Mouse (Mus musculus) heart, adult 9 months (tissue): ENCODE measurements at regions not wholly inside any gene's neighbourhood (a gene's known extent, or its start where the extent isn't known, plus 50 kb on each side); places are given as distances from the start of the nearest gene placed in this dataset.
A peak's percentile ranks its signal among the peaks of the same experiment; 100 is the strongest.

Experiments
- DNase-seq, 2 experiments: peaks; one replicate each; pipeline ENCODE4 v3.0.0; 2022; ENCODE audit warnings: low spot score in 2 of 2

DNA sequence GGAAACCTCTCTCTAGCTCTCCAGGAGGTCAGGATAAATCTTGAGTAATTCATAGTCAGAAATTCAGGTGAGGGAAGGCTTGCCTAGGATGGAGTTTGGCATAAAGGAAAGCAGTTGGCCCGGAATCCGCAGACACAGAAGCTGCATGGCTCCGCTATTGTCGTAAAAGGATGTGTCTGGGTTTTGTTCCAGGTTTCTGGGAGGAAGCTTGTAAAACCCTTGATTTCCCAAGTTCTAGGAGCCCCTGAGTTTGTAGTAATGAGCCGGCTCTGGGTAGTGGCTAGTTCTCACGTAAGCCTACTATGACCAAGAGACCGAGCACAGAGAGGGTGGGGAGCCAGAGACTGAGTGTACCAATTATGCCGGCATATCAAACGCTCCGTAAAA is 52.7 kb upstream of the Gm21915 start:
- no peak for DNase-seq

DNA sequence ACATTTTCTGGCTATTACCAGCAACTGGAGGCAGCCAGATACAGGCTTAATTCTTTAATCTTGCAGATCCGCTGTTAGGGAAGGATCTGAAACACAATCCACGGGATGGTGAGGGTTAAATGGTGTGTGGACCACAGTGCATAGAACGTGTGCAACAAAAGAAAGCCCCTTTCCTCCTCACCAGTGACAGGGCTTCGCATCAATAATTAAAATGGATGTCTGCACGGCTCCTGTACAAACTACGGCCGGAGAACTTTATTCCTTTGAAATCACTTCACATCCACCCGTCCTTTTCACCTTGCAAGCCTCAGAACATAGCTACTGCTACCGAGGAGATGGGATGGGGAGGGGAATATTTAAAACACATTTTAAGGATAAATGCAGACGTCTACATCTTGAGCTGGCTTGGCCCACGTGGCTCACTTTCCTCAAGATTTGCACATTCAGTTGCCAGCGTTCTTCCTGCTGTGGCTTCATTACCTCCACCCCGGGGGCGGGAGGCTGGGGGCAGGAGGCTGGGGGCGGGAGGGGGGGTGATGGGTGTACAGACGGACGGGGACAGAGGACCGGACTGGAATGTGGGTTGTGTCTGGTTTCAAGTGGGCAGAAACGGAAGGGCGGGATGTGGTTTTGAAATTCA is 53.3 kb upstream of the Gm21915 start:
- DNase-seq = no peak

DNA sequence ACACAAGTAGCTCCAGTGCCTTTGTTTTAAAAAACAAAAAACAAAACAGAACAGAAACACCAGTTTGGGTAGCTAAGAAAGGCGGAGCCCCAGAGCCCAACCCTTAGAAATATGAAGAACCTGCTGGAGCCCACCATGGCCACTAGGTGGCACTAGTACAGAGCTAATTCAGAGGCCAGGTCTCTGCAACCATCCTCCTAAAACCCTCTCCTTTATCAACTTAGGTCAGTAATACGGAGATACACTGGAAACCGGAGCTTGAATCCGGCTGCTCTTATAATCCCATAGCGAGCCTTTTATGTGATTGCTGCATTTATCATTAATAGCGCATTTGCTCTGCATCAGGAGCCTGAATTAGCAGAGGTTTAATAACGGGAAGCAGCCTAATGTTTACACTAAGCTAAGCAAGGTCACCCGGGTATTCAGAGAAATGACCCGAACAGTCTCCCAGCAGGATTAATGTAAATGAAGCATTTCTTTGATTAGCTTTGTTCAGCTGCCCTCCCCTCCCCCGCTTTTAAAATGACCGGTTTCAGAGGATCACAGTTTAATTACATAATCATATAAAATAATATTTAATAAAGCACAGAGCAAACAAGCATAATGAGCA is 53.9 kb upstream of the Gm21915 start:
- DNase-seq = peak; percentile 42 to 61

DNA sequence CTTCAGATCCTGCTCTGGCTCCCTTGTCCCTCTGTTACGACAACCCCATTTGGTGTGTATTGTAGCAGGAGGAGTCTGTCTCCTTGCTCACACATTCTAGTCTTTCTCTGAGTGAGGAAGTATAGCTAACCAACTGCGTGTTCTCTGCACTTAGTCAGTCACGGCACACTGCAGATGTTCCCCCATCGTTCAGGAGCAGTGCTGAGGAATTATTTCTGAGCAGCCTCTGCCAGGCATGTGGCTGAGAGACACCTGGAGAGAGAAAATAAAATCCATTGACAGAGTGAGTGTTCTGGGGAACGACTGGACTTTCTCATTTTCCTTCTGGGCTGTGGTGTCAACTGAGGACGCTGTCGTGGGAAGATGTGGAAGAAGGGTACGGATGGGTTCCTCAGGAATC is 54.5 kb upstream of the Gm21915 start:
- DNase-seq = no peak

DNA sequence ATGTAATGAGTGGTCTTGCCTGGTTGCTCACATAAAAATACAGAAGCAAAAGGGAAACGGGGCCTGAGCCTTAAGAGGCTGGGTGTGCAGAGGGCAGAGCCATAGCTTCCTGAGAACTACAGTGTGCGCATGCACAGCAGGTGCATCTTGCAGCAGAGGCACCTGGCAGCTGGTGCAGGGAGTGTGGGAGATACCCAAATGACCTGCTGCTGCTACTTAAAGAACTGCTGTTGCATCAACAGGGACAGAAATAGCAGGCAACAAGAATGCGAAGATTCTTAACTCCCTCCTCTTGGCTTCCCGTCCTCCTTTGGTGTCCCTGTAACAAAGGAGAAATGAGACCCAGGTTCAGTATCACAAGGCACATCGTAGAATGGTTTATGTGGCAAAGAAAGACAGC is 56.3 kb upstream of the Gm21915 start:
- no peak for DNase-seq

DNA sequence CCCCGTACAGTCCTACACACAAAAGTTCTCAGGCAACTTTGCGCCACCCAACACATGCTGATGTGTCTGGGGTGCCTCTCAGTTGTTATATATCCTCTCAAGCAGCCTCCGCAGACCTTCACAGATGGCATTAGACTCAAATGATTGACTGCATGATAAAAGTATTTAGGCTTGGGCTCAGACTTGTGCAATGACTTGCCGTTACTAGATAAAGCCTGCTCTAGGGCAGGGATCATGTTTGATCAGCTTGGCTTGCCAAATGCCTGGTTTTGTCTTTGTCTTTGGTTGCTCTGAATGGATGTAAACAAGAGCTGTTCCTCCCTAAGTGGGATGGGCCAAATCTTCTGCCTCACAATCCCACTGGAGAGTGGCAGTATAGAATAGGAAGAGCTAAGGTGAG is 57.2 kb upstream of the Gm21915 start:
- DNase-seq = no peak

DNA sequence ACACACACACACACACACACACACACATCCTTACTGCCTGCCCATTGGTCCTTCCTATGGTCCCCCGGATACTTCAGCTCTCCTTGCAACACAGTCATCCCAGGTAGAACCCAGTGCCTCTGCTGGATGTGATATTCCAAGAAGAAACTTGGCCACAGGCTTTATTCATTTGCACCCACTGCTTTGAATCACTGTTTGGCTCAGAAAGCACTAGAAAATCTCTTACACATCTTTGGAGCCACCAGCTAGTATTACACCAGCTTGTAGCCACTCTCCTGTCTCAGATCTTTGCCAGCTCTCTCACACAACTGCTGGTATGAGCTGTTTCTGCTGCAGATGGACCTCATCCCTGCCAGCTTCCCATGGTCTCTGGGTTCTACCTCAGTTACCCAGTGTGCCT is 57.7 kb upstream of the Gm21915 start:
- DNase-seq = no peak

DNA sequence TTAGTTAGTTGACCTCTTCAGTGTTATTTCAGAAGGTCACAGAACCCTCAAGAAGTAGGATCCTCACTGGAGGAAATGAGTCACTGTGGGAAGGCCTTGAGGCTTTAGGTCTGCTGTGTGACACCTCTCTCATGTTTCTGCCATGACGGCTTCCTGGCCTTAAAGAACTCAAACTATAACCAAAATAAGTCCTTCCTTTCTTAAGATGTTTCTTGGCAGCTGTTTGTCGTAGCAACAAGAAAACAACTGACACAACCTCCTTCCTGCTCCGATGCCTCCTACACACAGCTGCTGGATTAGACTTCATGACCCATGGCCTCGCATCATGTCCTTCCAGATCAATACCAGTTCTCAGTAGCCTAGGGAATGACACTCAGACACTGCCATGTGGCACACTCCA is 58.1 kb upstream of the Gm21915 start:
- DNase-seq = no peak

DNA sequence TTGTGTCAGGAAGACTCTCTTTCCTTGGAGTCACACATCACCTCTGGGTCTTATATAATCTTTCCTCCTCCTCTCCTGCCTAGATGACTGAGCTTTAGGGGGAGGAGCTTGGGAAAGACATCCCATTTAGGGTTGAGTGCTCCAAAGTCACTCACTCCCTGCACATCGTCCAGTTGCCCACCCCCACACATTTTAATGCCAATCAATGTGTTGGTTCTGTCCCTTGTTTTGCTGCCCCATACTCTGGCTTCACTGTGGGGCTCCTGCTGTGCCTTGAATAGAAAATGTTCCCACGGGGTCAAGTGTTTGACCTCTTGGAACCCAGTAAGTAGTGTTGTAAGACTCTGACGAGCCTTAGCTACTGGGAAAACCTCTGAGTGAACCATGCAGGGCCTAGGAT is 58.8 kb upstream of the Gm21915 start:
- no peak for DNase-seq

DNA sequence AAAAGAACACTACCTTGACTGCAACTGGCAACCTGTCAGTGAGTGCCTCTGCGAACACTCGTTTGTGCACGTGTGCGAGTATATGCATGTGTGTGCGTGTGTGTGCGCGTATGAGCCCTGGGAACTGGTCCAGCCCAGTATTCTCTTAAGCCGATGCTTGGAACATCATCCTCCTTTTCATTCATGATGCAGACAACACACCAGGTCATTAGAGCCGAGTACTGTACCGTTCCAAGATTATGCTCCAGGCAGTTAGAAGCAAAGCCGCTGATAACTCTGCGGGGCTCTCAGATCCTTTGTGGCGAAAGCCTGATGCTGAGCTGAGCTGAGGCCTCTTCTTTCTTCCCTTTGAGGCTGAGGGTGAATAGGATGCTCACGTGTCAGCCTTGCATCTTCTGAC is 61.8 kb upstream of the Gm21915 start:
- DNase-seq = no peak

DNA sequence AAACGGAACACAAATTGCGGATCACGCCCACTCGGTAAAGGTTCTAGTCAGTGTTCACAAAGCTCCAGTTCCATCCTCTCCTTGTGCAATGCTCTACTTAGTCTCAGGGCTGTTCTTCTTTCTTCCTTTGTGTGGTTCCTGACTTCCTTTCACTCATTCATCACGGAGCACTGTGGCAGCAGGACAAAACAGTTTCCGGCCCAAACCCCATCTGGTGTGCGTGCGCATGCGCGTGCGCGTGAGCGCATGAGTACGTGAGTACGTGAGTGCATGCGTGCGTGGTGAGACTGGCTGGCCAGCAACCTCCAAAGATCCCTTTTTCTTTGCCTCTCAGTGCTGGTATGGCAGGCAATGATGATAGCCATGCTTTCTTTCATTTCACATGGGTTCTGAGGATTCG is 62.5 kb upstream of the Gm21915 start:
- no peak for DNase-seq

DNA sequence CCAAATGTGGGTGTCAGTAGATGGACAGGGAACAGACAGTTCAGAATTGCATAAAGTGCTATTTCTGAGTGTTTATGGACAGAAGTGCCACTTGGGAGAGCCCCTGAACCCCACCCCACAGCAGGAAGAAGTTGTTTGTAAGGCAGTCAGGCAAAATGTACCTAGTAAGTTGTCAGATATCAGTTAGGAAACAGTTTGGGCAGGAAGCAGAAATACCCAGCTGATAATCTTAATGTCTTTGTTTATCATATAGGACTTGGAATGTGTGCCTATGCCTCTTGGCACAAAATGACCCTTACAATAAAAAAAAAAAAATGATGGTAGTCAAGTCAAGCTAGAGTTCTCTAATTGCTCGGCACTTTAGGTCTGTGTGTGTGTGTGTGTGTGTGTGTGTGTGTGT is 66.9 kb upstream of the Gm21915 start:
- no peak for DNase-seq

DNA sequence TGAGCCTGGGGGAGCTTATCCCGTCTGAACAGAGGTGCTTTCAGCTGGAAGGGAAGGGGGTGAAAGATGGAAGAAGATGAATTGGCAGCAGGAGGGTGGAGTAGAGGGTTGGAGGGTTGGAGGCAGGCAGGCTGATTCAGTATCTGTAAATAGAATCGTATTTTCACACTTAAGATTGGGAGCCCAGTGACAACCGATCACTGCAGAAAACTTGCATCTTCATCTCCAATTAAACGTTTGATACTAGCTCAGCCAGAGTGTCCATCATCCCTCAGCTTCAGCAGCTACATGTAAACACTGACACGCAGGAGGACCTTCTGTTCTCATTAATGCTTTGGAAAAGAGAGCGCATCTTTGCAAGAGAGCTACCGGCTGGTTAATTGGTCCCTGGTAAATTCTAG is 67.2 kb upstream of the Gramd1b start:
- DNase-seq = no peak

DNA sequence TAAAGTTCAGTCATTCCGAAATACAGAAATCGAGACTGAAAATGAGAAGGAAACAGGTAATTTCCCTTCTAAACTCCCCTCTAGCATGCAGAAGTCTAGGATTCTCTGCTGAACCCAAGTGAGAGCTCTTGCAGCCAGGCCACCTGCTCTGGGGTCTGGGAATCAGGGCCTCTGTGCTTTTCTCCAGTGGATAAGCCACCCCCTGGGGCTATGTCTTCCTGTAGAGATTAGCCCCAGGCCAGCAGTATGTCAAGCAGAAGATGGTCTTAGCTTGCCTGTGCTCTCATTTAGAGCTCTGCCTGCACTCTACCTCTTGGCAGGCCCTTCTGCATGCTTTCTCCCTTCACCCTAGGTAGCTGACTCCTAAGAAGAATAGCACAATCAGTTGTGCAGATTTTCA is 56.2 kb upstream of the Gramd1b start:
- no peak for DNase-seq

DNA sequence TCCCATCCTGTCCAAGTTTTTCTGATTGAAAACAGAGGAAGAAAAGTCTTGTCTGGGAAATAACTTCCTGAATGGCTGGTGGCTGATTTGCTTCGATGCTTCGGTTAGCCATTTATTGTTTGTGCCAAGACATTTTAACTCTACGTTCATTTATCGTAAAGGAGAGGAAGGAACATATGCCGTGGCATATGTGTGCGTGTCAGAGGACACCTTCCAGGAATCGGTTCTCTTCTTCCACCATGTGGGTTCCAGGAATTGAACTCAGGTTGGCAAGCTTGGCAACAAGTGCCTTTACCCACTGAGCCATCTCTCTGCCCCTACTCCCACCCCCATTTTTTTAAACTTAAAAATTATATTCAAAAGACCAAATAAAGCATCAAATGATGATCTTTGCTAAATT is 55.4 kb upstream of the Gramd1b start:
- DNase-seq = no peak

DNA sequence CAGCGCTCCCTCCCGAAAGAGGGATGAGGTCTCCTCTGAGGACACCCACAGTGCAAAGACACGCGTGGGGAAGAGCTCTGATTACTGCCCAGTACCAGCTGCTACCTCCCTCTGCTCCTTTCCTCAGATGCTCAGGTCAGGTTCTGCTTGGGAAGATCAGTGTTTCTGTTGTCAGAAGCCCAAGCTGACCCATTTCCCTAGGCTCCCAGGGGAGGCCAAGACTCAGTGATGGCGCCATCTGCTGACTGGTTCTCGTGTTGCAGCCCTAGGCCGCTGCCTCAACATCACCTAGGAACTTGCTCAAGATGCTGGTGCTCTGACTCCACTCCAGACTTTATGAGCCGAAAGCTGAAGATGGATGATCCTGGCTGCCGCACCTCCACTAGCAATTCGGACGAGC is 52.4 kb upstream of the Gramd1b start:
- peak in 1 of 2 experiments; percentile 66 for DNase-seq

DNA sequence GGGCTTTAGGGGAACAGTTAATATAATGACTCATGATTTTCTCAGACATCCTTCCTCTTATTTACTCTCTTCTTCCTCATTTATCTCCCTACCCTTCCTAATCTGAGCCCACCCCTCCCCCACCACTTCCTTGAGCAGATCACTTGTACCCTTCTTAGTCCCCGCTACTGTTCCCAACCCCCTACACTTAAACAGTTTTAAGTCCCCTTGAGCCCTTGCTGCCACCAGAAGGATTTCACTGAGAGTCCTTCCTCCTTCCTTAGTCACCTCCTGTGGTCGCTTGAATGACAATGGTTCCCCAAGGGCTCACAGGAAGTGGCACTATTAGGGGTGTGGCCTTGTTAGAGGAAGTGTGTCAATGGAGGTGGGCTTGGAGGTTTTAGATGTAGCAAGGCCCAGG is 50.7 kb upstream of the Gramd1b start:
- peak; percentile 18 to 50 for DNase-seq
